Mouse (Mus musculus): ENCODE measurements around the gene Chp2. TPM values are rescaled to one million over a fixed set of nuclear protein-coding genes. Genes with fewer than 3 reads are reported as not detected.
"Not testable (repeated sequence)": the region's sequence is repeated elsewhere in the genome, so short reads cannot be mapped to it uniquely, and the experiment has no call there.

Chp2 gene
- polyA plus RNA-seq, 2 experiments: 0.18 to 0.45 TPM

GRCm38 (mm10) chr7:122240413-122241119 is 21.3 kb downstream of the Chp2 start:
- Histone ChIP-seq H3K9me3 (ENCODE audit: control insufficient read depth, low read length) (no peaks in the 10 kb centered on the region), H3K4me1 (ENCODE audit: control insufficient read depth, insufficient read depth, low read length) (no peaks in the 10 kb centered on the region), H3K27ac (replicated peaks; ENCODE audit: low read depth, low read length) (no peak overlapping the region), H3K27me3 (ENCODE audit: control insufficient read depth, insufficient read depth, low read length) (no peaks in the 10 kb centered on the region), H3K4me3 (replicated peaks; ENCODE audit: low read length) (no peak overlapping the region), H3K36me3 (ENCODE audit: control insufficient read depth, insufficient read depth, low read length) (no peaks in the 10 kb centered on the region), H3K9ac (ENCODE audit: low read depth, low read length, severe bottlenecking) (no peak overlapping the region), H3K4me2 (replicated peaks; ENCODE audit: low read depth, low read length, severe bottlenecking) (no peak overlapping the region)
- WGBS: 79% methylated on average over 6 of the region's 6 CpGs
- ATAC-seq (ENCODE audit: low FRiP score, low read depth) (no peak), DNase-seq (ENCODE audit: low spot score) (no peak)
- TF ChIP-seq POLR2A (IDR thresholded peaks at IDR 0.05; ENCODE audit: borderline replicate concordance, extremely low read depth, insufficient read depth, insufficient read length): no peak

DNA sequence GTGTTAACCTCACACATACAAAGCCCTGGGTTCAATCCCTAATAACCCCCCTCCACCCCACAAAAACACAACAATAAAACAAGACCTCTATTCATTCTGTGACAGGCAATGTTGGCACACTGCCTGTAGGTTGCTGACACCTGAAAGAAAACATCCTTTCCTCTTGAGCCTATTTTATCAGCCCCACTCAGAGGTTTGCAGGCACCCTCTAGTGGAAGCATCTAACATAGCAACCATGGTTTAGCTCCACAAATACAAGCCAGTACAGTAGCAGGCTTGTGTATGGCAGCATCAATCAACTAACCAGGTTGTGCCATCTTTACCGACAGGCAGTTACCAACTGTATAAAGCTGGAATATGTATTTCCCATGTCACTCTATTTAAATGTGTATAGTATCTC is 23.0 kb downstream of the Chp2 start:
- no peak overlapping the region for H3K9ac ChIP-seq (ENCODE audit: low read depth, low read length, severe bottlenecking)
- H3K4me3 ChIP-seq (replicated peaks; ENCODE audit: low read length): no peak overlapping the region
- no peaks in the 10 kb centered on the region for H3K27me3 ChIP-seq (ENCODE audit: control insufficient read depth, insufficient read depth, low read length)
- ATAC-seq (ENCODE audit: low FRiP score, low read depth) (no peak), DNase-seq (ENCODE audit: low spot score) (peak; percentile 13)
- no peaks in the 10 kb centered on the region for H3K36me3 ChIP-seq (ENCODE audit: control insufficient read depth, insufficient read depth, low read length)
- WGBS: 48% methylated on average over 1 of the region's 1 CpGs
- no peak overlapping the region for H3K27ac ChIP-seq (replicated peaks; ENCODE audit: low read depth, low read length)
- H3K9me3 ChIP-seq (ENCODE audit: control insufficient read depth, low read length): no peaks in the 10 kb centered on the region
- no peaks in the 10 kb centered on the region for H3K4me1 ChIP-seq (ENCODE audit: control insufficient read depth, insufficient read depth, low read length)
- TF ChIP-seq POLR2A (IDR thresholded peaks at IDR 0.05; ENCODE audit: borderline replicate concordance, extremely low read depth, insufficient read depth, insufficient read length): no peak
- H3K4me2 ChIP-seq (replicated peaks; ENCODE audit: low read depth, low read length, severe bottlenecking): no peak overlapping the region

- DNase-seq (ENCODE audit: low spot score): not testable (repeated sequence)
Measured at GRCm38 (mm10) chr7:122242744-122243143, 23.4 kb downstream of the Chp2 start.

GRCm38 (mm10) chr7:122244166-122244565 is 24.9 kb downstream of the Chp2 start:
- Histone ChIP-seq H3K9me3 (ENCODE audit: control insufficient read depth, low read length) (no peaks in the 10 kb centered on the region), H3K4me2 (replicated peaks; ENCODE audit: low read depth, low read length, severe bottlenecking) (no peak overlapping the region), H3K36me3 (ENCODE audit: control insufficient read depth, insufficient read depth, low read length) (no peaks in the 10 kb centered on the region), H3K9ac (ENCODE audit: low read depth, low read length, severe bottlenecking) (no peak overlapping the region), H3K4me1 (ENCODE audit: control insufficient read depth, insufficient read depth, low read length) (no peaks in the 10 kb centered on the region), H3K27ac (replicated peaks; ENCODE audit: low read depth, low read length) (no peak overlapping the region), H3K27me3 (ENCODE audit: control insufficient read depth, insufficient read depth, low read length) (no peaks in the 10 kb centered on the region), H3K4me3 (replicated peaks; ENCODE audit: low read length) (no peak overlapping the region)
- ATAC-seq (ENCODE audit: low FRiP score, low read depth) (no peak), DNase-seq (ENCODE audit: low spot score) (no peak)
- 54% methylated on average over 7 of the region's 7 CpGs for WGBS
- TF ChIP-seq POLR2A (IDR thresholded peaks at IDR 0.05; ENCODE audit: borderline replicate concordance, extremely low read depth, insufficient read depth, insufficient read length): no peak

More at GRCm38 (mm10) chr7:122242744-122243143, 23.4 kb downstream of the Chp2 start:
- not testable (repeated sequence) for H3K36me3 ChIP-seq (ENCODE audit: control insufficient read depth, insufficient read depth, low read length); H3K27me3 ChIP-seq (ENCODE audit: control insufficient read depth, insufficient read depth, low read length); H3K27ac ChIP-seq (replicated peaks; ENCODE audit: low read depth, low read length); ATAC-seq (ENCODE audit: low FRiP score, low read depth); H3K9ac ChIP-seq (ENCODE audit: low read depth, low read length, severe bottlenecking); H3K9me3 ChIP-seq (ENCODE audit: control insufficient read depth, low read length); H3K4me1 ChIP-seq (ENCODE audit: control insufficient read depth, insufficient read depth, low read length); H3K4me2 ChIP-seq (replicated peaks; ENCODE audit: low read depth, low read length, severe bottlenecking); H3K4me3 ChIP-seq (replicated peaks; ENCODE audit: low read length)

DNA sequence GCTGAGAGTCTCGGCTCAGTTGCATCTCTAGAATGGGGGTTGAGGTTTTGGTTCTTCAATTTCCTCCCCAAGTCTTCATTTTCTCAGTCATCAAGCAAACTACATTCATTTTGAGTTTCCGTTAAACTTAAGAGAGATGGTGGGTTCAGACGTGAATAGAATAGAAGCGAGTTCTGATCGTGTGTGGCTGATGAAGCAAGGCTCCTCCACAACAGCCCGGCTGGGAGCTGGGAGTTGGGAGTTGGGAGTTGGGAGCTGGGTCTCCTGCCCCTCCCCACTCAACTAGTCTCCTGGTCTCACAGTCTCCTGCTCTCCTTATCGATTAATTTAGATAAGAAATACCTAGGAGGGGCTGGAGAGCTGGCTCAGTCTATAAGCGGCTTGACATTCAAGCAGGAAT is 25.3 kb downstream of the Chp2 start:
- Histone ChIP-seq H3K4me3 (replicated peaks; ENCODE audit: low read length) (no peak overlapping the region), H3K9me3 (ENCODE audit: control insufficient read depth, low read length) (no peaks in the 10 kb centered on the region), H3K4me1 (ENCODE audit: control insufficient read depth, insufficient read depth, low read length) (no peaks in the 10 kb centered on the region), H3K4me2 (replicated peaks; ENCODE audit: low read depth, low read length, severe bottlenecking) (no peak overlapping the region), H3K27me3 (ENCODE audit: control insufficient read depth, insufficient read depth, low read length) (no peaks in the 10 kb centered on the region), H3K9ac (ENCODE audit: low read depth, low read length, severe bottlenecking) (no peak overlapping the region), H3K27ac (replicated peaks; ENCODE audit: low read depth, low read length) (no peak overlapping the region), H3K36me3 (ENCODE audit: control insufficient read depth, insufficient read depth, low read length) (no peaks in the 10 kb centered on the region)
- no peak for TF ChIP-seq POLR2A (IDR thresholded peaks at IDR 0.05; ENCODE audit: borderline replicate concordance, extremely low read depth, insufficient read depth, insufficient read length)
- WGBS: 80% methylated on average over 8 of the region's 8 CpGs
- ATAC-seq (ENCODE audit: low FRiP score, low read depth) (no peak), DNase-seq (ENCODE audit: low spot score) (no peak)

DNA sequence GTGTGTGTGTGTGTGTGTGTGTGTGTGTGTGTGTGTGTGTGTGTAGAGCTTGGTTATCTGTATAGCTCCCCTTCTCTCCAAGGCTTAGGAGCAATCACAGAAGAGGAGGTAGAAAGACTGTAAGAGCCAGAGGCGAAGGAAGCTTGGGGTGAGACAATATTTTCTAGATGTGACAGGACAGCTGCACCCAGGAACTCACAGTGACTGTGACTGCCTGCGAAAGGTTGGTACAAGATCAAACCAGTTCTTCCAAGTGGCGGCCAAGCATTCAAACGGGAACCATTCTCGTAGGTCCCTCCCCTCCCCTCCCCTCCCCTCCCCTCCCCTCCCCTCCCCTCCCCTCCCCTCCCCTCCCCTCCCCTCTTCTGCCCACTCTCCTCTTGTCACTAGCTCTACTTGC is 26.7 kb downstream of the Chp2 start:
- no peak overlapping the region for H3K4me3 ChIP-seq (replicated peaks; ENCODE audit: low read length)
- H3K36me3 ChIP-seq (ENCODE audit: control insufficient read depth, insufficient read depth, low read length): no peaks in the 10 kb centered on the region
- H3K27ac ChIP-seq (replicated peaks; ENCODE audit: low read depth, low read length): no peak overlapping the region
- H3K9me3 ChIP-seq (ENCODE audit: control insufficient read depth, low read length): no peaks in the 10 kb centered on the region
- H3K4me2 ChIP-seq (replicated peaks; ENCODE audit: low read depth, low read length, severe bottlenecking): no peak overlapping the region
- no peak for TF ChIP-seq POLR2A (IDR thresholded peaks at IDR 0.05; ENCODE audit: borderline replicate concordance, extremely low read depth, insufficient read depth, insufficient read length)
- ATAC-seq (ENCODE audit: low FRiP score, low read depth) (no peak), DNase-seq (ENCODE audit: low spot score) (no peak)
- H3K4me1 ChIP-seq (ENCODE audit: control insufficient read depth, insufficient read depth, low read length): no peaks in the 10 kb centered on the region
- no peaks in the 10 kb centered on the region for H3K27me3 ChIP-seq (ENCODE audit: control insufficient read depth, insufficient read depth, low read length)
- 45% methylated on average over 5 of the region's 5 CpGs for WGBS
- no peak overlapping the region for H3K9ac ChIP-seq (ENCODE audit: low read depth, low read length, severe bottlenecking)
